Mouse (Mus musculus) layer of hippocampus, postnatal 14 days (tissue): ENCODE data around the gene Fezf2. TPM values are rescaled to one million over a fixed set of nuclear protein-coding genes. Genes with fewer than 3 reads are reported as not detected.

Experiments
- total RNA-seq, 2 experiments: library from RNA; stranded (reverse); gene quantifications; 2 replicates each; pipeline ENCODE4 v1.2.3; 2021

The Fezf2 gene
- total RNA-seq, 2 experiments from 2014 or later: 27.2 to 33.8 TPM

Other genes with a start within 250 kb of the Fezf2 start
- gene Gm49355, start 64.2 kb downstream of the Fezf2 start, total RNA-seq: under 1 TPM in 1 of 2 experiments, not detected in 1; 0.17 TPM
- 10 to 100 TPM; 30.8 to 32.4 TPM for gene 3830406C13Rik, start 64.0 kb downstream of the Fezf2 start, total RNA-seq